Mouse (Mus musculus) urinary bladder, postnatal 4 days (tissue): ENCODE measurements at regions not wholly inside any gene's neighbourhood (a gene's known extent, or its start where the extent isn't known, plus 50 kb on each side); places are given as distances from the start of the nearest gene placed in this dataset.

Experiments used
- DNase-seq, 2 experiments: peaks; one replicate each; pipeline ENCODE4 v3.0.0; 2021 to 2022; ENCODE audit warnings: low spot score in 2 of 2

DNA sequence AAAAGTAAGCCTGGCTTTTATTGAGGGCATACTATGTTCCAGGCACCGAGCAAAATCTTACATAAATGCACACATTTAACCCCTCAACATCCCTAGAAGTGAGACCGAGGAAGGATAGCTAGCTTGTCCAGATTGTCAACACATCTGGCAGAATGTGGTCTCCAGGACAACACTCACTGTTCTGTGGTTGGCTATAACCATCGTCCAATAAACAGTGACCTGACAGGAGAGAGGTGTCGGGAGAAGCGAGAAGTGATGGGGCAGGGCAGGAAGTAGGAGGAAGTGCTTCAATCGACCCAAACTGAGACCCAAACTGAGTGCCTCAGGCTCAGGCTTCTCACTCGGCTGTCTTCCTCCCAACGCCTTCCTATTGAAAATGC lies 70.8 kb upstream of the Picalm start:
- DNase-seq: no peak

DNA sequence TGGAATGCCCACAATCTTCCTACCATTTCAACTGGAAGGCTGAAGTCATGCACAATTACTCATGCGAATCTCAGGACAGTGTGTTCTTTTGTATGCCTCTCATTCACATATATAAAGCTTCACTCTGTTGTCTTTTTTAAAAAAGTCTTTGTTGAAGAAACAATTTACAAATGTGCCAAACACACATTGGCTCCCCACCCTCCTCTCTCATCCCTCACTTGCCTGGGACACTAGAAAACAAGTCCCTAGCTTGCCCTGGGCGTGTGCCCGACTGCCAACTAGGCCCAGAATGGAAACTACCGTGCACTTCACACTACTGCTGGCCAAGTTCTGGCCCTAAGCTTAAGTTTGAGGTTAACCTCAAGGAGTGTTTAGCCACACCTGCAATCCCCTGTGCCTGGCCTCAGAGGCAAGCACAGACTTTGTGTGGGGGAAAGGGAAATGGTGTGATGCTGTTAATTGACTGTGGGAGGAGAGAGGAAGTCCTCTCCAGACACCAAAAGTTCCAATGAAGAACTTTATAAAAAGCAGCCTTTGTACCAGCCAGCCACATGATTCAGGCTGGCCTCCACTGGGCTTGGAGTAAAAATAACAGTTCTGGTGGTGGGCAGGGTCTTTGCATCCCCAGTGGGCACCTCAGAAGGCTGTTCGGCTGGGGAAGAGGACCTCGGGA lies 70.2 kb upstream of the Picalm start:
- no peak for DNase-seq

DNA sequence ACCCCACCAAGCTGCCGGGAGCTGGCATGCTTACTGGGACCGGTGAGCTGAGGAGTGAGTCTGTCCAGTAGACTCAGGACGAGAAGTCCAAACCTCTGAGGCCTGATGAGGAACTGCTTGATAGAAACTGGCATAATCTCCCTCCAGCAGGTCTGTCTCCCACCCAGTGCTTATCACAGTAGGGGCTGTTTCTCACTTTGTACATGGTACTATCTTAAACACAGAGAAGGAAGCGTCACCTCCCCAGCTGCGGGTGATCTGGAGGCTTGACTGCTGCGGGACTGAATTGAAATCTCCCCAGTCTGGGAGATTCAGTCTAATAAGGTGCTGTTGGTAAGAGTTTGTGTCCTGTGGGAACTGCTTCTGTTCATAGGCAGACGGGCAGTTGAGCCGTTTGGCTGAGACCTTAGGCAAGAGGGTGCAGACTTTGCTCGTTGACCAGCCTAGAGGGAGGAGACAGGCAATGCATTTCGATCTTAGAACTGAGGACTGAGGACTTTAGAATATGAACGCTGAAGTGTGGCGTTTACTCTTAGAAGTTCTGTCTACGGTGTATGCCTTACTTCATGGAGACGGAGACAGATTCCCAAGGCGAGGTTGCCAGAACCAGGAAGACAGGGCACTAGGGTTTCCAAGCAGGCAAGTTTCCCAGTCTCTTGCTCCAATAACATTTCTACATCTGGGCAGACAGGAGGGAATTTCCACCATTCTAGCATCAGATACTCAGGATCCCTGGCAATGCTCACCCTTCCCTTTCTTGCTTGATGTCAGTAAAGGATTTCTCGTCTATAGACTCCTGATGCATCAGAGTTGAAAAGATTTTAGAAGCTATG lies 69.5 kb upstream of the Picalm start:
- DNase-seq: no peak

DNA sequence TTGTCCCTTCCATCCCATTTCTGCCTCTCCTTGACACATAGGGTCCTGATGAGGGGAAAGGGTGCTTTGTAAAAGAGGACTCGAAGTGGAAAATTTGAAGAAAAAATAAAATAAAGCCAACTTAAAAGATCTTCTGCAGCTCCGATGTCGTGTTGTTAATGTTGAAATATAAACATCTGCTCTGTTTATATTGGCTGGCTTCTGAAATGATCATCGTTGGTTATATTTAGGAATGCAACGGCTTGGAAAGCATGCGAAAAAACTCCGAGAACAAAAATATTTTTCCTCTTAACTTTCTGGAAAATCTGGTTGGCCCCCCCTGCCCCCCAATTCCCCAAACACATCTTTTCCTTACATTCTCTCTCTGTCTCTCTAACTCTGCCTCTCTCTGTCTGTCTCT lies 68.3 kb upstream of the Picalm start:
- no peak for DNase-seq

DNA sequence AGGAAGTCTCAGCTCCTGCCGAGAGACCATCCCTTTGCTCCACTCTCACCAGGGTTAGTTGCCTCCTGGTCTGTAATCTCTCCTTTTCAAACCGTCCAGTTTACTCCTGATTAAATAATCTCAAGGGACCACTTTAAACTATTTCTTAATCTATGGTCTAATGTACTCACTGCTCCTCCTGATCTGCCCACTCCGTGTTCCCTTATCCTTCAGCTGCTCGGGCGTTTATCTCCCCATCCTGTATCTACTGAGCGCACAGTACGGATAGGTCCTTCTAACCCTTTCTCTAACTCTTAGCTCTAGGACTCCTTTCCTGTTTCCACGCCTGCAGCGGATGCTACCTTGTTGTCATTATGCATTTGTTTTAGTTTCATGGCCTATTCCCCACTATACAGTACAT lies 67.1 kb upstream of the Picalm start:
- DNase-seq: no peak

DNA sequence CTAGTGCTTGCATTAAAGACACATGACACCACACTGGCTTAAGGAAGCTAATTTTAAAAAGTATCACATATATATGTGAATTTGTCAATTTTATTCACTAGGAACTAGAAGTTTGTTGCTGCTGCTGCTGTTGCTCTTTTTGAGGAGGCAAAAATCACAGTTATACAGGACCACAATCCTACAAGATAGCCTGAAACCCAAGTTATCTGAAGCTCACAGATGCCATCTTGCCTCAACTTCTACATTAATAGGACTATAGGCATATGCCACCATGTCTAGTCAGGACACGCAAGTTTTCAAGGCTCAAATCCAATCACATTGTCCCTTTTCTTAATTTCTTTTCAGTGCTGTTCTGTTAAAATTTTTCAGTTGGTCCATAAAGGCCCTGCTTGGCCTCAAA lies 65.8 kb upstream of the Picalm start:
- no peak for DNase-seq

DNA sequence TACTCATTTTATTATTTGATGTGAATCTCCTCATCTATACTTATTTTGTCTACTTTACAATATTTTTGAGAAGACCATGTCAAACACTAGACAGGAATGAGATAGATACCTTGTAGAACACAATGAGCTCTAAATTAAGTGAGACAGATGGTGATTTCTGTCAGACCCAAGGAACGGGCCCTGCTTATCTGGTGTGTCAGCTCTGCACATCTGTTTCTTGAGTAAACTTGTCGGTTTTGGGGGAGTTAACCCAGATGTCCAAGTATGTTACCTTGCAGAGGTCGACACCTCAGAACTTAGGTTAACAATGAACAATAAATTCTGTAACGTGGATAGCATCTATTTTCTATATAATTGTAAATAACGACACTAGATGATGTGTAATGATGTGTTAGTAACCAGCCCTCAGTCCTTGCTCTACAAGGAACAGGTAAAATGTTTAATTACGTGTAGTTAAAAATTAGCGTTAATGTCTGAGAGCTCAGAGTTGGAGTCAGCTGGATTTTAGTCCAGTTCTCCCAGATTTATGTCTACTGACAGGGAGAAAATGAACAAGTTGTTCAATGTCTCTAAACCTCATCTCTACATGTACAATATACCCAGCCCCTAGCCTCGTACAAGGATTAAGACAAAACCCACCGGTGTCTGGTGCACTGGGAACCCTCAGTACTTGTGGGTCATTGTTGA lies 64.6 kb upstream of the Picalm start:
- no peak for DNase-seq

DNA sequence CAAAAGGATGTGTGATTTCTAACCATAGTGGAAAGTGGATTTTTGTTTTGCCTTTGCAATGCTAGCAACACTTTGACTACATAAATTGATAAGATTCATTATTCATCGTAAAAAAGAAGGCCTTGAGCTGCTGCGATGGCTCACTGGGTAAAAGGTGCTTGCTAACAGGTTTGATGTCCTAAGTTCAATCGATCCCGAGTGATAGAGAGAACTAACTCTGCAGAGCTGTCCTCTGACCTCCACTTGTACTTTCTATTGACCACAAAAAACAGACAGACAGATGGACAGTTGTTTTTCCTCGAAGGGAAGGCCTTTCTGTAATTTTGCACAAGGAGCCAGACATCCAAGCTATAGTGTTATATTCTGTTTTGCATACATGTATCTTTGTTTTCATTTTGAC lies 63.7 kb upstream of the Picalm start:
- DNase-seq: no peak

DNA sequence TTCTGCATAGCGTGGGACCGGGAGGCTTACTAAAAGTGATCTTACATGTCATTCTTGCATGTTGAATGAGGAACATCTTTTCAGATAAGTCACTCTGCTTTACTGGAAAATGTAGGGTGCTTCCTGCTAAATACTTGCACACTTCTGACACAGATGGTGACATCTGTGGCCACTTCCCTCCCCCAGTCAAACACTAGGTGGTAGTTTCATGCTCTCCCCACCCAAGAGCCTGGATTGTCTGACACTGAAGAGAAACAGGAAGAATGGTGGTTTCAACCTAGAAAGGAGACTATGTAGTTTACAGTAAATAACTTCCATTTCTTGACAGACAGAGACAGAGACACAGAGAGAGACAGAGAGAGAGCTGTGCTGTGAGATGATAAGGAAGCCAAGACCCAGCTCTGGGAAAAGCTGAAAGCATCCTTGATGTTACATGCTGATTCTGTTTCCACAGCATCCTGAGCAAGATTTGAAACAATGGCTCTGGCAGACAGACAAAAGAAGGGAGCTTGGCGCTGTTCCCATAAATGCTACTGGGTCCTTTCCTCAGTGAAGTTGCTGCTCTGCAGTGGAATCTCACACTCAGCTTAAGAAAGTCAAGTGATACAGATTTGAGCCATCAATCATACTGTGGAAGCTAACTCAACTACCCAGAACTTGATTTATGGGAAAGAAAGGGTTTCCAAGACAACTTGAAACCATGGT lies 61.9 kb upstream of the Picalm start:
- DNase-seq: no peak

DNA sequence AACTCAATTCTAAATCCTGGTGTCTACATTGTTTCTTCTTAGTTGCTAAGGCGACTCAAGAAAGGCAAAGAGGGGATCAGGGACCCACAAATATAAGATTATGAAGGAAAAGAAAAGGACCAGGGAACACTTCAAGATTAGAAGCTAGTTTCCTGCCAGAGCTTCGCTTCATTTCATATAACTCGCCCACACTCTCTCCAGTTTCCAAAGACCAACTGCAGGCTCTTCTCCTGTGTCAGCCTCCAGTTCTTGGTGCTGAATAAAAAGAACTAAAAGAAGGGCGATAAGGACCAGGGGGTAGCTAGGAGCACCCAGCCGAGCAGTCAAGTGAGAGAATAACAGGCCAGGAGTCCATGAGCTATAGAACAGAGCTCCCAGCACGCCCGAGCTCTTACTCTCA lies 59.7 kb upstream of the Picalm start:
- no peak for DNase-seq

DNA sequence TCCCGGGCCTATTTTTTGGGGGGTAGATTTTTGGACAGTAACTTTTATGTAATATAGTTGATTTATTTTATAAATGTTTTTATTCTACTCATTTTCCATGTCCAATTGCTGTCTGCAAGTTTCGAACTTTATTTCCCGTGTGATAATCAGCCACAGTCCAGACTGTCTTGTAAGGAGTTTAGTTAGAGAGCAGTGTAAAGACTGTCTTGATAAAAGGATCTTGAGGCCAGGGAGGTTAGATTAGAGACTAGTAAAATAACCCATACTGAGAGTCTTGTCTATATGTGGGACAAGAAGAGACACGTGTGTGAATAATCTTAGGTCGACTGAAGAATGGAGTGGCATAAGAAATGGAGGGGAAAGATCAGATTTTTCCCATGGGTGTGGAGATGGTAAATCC lies 56.1 kb upstream of the Picalm start:
- no peak for DNase-seq

DNA sequence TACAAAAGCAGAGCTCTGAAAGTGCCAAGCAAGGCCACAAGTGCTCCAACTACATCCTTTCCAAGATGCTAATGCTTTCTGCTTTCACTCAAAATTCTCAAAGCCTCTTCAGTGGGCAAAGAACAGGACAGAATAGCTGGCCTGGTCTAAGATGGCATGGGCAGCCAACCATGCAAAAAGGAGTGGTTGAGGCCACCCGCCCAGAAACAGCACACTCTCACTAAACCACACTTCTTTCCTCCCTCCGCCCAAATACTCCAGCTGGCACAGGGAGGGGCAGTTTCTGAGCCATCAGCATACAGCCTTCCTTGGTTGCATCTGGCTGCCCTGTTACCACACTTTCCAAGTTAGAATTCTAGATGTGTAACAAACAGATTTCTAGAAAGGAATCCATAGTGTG lies 55.4 kb upstream of the Picalm start:
- no peak for DNase-seq

DNA sequence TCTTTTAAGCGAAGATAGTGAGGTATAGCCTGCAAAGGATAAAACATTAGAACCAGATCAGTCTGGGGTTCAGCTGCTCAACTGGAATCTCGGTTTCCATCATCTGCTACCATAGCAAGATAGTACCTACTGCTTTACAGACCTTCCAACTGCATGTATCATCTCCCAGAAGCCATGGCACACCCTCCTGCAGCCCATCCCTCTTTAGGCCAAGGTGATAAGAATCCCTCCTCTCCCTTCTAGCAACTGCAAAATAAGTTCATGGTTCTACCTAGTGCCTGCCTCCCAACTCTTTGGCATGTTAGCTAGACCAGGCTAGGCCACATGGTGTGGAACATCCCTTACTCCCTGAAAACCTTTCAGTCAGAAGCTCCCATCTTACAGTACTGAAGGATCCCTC lies 52.4 kb upstream of the Picalm start:
- no peak for DNase-seq

DNA sequence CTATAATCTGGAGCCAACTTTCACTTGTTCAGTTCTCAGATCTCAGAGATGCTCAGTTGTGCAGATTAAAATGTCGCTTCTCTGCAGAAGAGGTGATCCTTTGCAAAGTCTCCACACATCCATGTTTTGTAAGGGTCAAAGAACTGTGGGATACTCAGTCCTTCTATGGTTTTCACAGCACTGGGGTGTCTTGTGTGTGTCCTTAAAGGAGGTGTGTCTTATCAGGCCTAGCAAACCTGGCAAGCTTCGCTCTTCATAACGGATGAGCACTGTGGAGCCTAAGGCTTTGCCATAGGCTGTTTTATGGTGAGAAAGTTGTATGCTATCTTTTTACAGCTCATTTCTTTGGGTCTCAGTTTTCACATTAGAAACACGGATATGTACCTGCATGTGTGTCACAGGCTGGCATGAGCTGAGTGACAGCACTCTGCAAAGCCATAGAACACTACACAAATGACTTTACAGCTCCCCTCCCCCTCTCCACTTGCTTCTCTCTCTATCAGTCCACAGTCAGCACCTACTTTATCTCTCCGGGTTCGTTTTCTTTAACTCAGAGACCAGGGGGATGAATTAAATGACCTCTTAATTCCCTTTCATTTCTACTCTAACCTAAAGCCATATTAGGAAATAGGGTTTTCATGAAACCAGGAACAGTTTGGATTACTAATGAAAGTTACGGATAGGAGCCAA lies 49.8 kb upstream of the Picalm start:
- no peak for DNase-seq
